Mouse (Mus musculus): ENCODE measurements at regions not wholly inside any gene's neighbourhood (a gene's known extent, or its start where the extent isn't known, plus 50 kb on each side); places are given as distances from the start of the nearest gene placed in this dataset.
"Not testable (repeated sequence)": the region's sequence is repeated elsewhere in the genome, so short reads cannot be mapped to it uniquely, and the experiment has no call there.

DNA sequence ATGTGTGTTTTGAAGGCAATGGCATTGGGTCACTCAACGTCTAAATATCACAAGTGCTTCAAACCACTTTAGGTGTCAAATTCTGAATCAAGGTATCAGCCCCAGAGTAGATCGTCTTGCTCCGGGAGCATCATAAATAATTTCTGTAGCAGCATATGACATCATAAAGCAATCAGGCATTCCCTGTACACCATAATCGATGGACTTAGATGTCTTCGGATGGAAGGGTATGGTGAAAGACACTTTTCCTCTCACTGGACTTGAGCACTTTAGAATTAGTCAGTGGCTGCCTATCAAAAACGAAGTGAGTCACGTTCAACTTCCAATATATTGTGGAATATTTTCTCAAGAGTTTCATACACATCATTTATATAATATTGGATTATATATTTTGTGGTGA is 77.9 kb downstream of the Gm5426 start:
- H3K36me3 ChIP-seq (ENCODE audit: control insufficient read depth) = no peaks in the 10 kb centered on the region
- no peaks in the 10 kb centered on the region for H3K27me3 ChIP-seq (ENCODE audit: control insufficient read depth)
- peaks cover 2% of the 10 kb centered on the region for H3K4me1 ChIP-seq (ENCODE audit: control insufficient read depth)
- no peak overlapping the region for H3K4me3 ChIP-seq (replicated peaks)
- no peaks in the 10 kb centered on the region for H3K9me3 ChIP-seq (ENCODE audit: control insufficient read depth, low read length)
- TF ChIP-seq GATA1 (IDR thresholded peaks at IDR 0.05; ENCODE audit: low read length) (no peak), TAL1 (IDR thresholded peaks at IDR 0.05; ENCODE audit: low read length) (no peak)

- no peak for TF ChIP-seq TAL1 (IDR thresholded peaks at IDR 0.05; ENCODE audit: low read length)
- TF ChIP-seq GATA1 (IDR thresholded peaks at IDR 0.05; ENCODE audit: low read length) = no peak
- H3K27me3 ChIP-seq (ENCODE audit: control insufficient read depth) = no peaks in the 10 kb centered on the region
- H3K9me3 ChIP-seq (ENCODE audit: control insufficient read depth, low read length) = no peaks in the 10 kb centered on the region
- no peak overlapping the region for H3K4me3 ChIP-seq (replicated peaks)
- H3K36me3 ChIP-seq (ENCODE audit: control insufficient read depth) = no peaks in the 10 kb centered on the region
- peaks cover 2% of the 10 kb centered on the region for H3K4me1 ChIP-seq (ENCODE audit: control insufficient read depth)
Measured at GRCm38 (mm10) chr10:96214946-96215345, 78.5 kb downstream of the Gm5426 start.

DNA sequence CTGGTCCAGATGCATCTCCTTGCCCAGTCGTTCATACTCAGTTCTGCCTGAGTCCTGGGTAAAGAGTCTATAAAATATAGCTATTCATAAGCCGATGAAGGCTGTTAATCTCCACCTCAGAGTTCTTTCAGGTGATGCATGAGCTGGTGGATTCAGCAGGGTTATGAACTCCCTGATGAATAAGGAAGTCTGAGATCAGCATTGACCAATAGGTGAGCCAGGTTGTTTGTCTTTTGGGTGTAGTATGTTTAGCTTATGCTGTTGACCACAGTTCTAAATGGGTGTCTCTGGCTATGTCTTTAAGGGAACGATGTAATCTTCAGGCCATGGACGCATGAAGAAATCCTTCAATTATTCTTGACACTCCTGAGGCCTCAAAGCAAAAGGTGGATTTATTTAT is 84.3 kb downstream of the Gm5426 start:
- H3K9me3 ChIP-seq (ENCODE audit: control insufficient read depth, low read length) = no peaks in the 10 kb centered on the region
- TF ChIP-seq GATA1 (IDR thresholded peaks at IDR 0.05; ENCODE audit: low read length) (no peak), TAL1 (IDR thresholded peaks at IDR 0.05; ENCODE audit: low read length) (no peak)
- no peaks in the 10 kb centered on the region for H3K27me3 ChIP-seq (ENCODE audit: control insufficient read depth)
- H3K4me3 ChIP-seq (replicated peaks) = no peak overlapping the region
- no peaks in the 10 kb centered on the region for H3K4me1 ChIP-seq (ENCODE audit: control insufficient read depth)
- H3K36me3 ChIP-seq (ENCODE audit: control insufficient read depth) = no peaks in the 10 kb centered on the region

DNA sequence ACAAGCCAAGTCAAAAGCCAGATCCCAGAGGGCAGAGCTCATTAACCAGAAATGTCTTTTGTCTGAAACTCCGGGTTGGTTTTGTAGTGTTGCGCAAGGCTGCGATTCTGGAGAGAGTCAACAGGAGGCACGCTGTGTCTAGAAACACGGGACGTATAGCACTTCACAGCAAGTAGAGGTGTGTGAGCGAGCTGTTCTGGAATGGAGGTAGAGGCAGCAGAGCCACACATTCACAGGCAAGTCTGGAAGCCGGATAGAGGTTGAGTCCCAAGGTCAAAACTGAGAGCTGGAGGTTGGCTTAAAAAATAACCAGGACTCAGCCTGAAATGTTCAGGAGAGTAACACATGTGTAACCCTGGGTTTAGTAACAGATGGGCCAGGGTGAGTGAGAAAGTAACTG is 94.0 kb downstream of the Gm5426 start:
- H3K4me1 ChIP-seq (ENCODE audit: control insufficient read depth) = no peaks in the 10 kb centered on the region
- no peak overlapping the region for H3K4me3 ChIP-seq (replicated peaks)
- no peaks in the 10 kb centered on the region for H3K9me3 ChIP-seq (ENCODE audit: control insufficient read depth, low read length)
- TF ChIP-seq TAL1 (IDR thresholded peaks at IDR 0.05; ENCODE audit: low read length) = no peak
- TF ChIP-seq GATA1 (IDR thresholded peaks at IDR 0.05; ENCODE audit: low read length) = no peak
- no peaks in the 10 kb centered on the region for H3K27me3 ChIP-seq (ENCODE audit: control insufficient read depth)
- H3K36me3 ChIP-seq (ENCODE audit: control insufficient read depth) = no peaks in the 10 kb centered on the region

- Histone ChIP-seq H3K4me3 (replicated peaks) (no peak overlapping the region), H3K4me1 (ENCODE audit: control insufficient read depth) (no peaks in the 10 kb centered on the region), H3K36me3 (ENCODE audit: control insufficient read depth) (no peaks in the 10 kb centered on the region), H3K9me3 (ENCODE audit: control insufficient read depth, low read length) (no peaks in the 10 kb centered on the region), H3K27me3 (ENCODE audit: control insufficient read depth) (no peaks in the 10 kb centered on the region)
- TF ChIP-seq TAL1 (IDR thresholded peaks at IDR 0.05; ENCODE audit: low read length) (no peak), GATA1 (IDR thresholded peaks at IDR 0.05; ENCODE audit: low read length) (no peak)
Measured at GRCm38 (mm10) chr10:96231309-96231708, 94.9 kb downstream of the Gm5426 start.

DNA sequence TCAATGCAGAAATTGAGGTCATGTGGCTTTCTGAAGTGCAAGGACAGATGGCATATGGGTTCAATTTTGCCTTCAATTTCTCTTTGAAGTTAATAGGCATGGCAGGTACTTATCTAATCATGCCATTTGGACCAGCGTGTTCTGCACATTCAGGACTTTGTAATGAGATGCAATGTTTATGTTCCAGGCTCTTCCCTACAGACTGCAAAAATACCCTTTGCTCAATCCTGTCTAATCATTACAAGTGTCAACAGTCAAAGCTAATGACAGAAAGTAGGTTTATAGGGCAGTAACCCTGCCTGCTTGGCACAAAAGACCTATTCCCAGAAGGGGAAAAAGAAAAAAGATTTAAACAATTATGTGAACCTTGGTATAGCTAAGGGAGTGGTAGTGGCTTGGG is 96.5 kb downstream of the Gm5426 start:
- TF ChIP-seq GATA1 (IDR thresholded peaks at IDR 0.05; ENCODE audit: low read length) (no peak), TAL1 (IDR thresholded peaks at IDR 0.05; ENCODE audit: low read length) (no peak)
- H3K27me3 ChIP-seq (ENCODE audit: control insufficient read depth) = no peaks in the 10 kb centered on the region
- H3K9me3 ChIP-seq (ENCODE audit: control insufficient read depth, low read length) = no peaks in the 10 kb centered on the region
- no peaks in the 10 kb centered on the region for H3K36me3 ChIP-seq (ENCODE audit: control insufficient read depth)
- H3K4me1 ChIP-seq (ENCODE audit: control insufficient read depth) = no peaks in the 10 kb centered on the region
- no peak overlapping the region for H3K4me3 ChIP-seq (replicated peaks)

DNA sequence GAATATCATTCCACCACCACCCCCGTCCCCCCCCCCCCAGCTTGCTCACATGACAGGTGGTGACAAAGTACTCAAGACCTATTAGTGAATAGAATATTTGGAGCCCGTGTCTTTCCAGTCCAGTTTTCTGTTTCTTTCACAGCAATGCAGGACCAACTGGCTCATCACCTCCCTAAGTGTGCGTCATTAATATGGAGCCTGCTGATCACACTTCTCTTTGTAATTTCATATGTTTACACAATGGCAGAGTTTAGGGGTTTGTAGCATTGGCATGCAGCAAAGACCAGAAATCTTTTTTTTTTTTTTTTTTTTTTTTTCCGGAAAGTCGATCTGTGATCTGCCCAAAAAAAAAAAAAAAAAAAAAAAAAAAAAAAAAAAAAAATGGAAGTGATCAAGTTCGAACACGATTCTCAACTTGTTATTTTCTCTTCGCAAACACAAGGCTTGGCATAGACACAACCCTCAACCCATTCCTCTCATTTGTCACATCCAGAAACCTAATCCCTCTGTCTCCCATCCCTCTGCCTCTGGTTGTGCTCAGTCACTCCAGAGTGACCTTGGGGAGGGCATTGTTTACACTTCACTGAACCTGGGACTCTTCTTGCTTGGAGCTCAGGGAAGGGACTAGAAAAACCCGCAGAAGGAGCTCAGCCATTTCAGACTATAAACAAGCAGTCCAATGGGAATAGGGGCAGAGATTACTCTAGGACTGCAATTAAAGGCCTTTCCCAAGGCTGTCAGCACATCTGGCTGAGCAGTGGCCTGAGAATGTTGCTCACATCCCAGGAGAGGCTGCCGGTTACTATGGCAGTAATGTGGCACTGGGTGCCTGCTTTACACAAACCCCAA is 98.4 kb downstream of the Gm5426 start:
- no peaks in the 10 kb centered on the region for H3K36me3 ChIP-seq (ENCODE audit: control insufficient read depth)
- no peak overlapping the region for H3K4me3 ChIP-seq (replicated peaks)
- H3K27me3 ChIP-seq (ENCODE audit: control insufficient read depth) = no peaks in the 10 kb centered on the region
- no peaks in the 10 kb centered on the region for H3K4me1 ChIP-seq (ENCODE audit: control insufficient read depth)
- TF ChIP-seq TAL1 (IDR thresholded peaks at IDR 0.05; ENCODE audit: low read length) = no peak
- no peak for TF ChIP-seq GATA1 (IDR thresholded peaks at IDR 0.05; ENCODE audit: low read length)
- no peaks in the 10 kb centered on the region for H3K9me3 ChIP-seq (ENCODE audit: control insufficient read depth, low read length)

DNA sequence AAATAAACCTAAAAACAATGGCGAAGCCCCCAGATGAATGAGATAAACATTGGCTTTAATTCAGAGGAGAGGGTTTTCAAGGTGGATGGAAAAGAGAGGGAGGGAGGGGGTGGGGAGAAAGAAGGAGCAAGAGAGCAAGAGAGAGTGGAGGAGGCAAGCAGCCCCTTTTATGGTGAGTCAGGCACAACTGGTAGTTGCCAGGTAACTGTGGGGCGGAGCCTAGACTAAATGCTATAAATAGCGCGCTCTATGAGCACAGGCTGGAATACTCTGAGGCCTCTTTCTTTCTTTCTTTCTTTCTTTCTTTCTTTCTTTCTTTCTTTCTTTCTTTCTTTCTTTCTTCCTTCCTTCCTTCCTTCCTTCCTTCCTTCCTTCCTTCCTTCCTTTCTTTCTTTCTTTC is 99.6 kb downstream of the Gm5426 start:
- not testable (repeated sequence) for H3K9me3 ChIP-seq (ENCODE audit: control insufficient read depth, low read length); H3K4me3 ChIP-seq (replicated peaks)

DNA sequence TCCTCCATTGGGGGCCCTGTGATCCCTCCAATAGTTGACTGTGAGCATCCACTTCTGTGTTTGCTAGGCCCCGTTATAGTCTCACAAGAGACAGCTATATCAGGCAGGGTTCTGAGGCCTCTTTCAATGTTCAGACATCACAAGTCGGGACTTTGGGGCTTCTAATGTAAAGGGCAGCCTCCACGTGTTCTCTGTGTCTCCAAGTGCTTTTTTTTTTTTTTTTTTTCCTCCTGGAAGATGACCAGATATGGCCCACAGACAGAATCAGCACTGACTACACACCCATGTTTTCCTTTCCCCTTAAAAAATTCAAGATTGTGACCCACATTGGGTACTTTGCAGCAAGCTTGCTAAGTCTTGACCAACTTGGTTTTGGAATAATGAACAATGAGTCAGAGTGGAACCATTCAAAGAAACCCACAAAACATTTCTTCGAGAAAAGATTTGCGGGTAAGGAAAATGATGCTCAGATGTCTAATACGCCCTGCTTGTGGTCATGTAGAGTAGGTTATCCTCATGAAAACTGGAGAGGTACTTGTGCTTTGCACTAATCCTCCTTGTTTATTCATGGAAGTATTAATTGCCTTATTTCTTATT is 100.5 kb downstream of the Gm5426 start:
- H3K36me3 ChIP-seq (ENCODE audit: control insufficient read depth) = no peaks in the 10 kb centered on the region
- H3K4me1 ChIP-seq (ENCODE audit: control insufficient read depth) = no peaks in the 10 kb centered on the region
- H3K27me3 ChIP-seq (ENCODE audit: control insufficient read depth) = no peaks in the 10 kb centered on the region
- TF ChIP-seq TAL1 (IDR thresholded peaks at IDR 0.05; ENCODE audit: low read length) (no peak), GATA1 (IDR thresholded peaks at IDR 0.05; ENCODE audit: low read length) (no peak)
- H3K4me3 ChIP-seq (replicated peaks) = no peak overlapping the region
- no peaks in the 10 kb centered on the region for H3K9me3 ChIP-seq (ENCODE audit: control insufficient read depth, low read length)

More for the DNA sequence above, 99.6 kb downstream of the Gm5426 start:
- not testable (repeated sequence) for H3K4me1 ChIP-seq (ENCODE audit: control insufficient read depth); H3K27me3 ChIP-seq (ENCODE audit: control insufficient read depth); H3K36me3 ChIP-seq (ENCODE audit: control insufficient read depth)
